Mouse (Mus musculus) lung, postnatal 0 days (tissue): ENCODE measurements around the gene Camta1.

Source experiments
- CTCF ChIP-seq: IDR thresholded peaks from 2 replicates; pipeline ENCODE4 v1.5.1; 2016; ENCODE audit warnings: antibody characterized with exemption, mild to moderate bottlenecking
- EP300 ChIP-seq: IDR thresholded peaks from 2 replicates; pipeline ENCODE4 v1.6.1; 2016; ENCODE audit warnings: antibody characterized with exemption, mild to moderate bottlenecking, control low read depth

DNA sequence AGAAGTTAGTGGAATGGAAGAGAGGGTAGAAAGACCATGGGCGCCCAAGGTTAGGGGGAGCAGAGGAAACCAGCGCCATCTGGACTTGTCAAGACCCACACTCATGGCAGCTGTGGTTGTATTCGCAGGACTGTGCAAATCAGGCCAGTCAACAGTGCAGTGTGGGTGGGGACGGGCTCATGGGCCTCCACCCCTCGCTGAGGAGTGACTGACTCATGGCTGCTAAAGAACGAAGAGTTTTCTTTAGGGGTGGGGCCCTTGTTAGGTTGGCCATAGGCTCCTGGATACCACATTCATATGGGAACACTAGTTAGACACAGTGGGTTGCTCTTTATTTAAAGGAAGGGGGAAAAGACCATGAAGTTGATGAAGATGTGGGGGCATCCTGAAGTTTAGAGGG lies 383.7 kb downstream of the Camta1 start:
- TF ChIP-seq CTCF, result no peak
- TF ChIP-seq EP300, result no peak
